Mouse (Mus musculus) spleen, postnatal 14 days (tissue): Measurements from ENCODE around the gene Usb1.

Experiments used
- DNase-seq, 2 experiments: peaks; one replicate each; pipeline ENCODE4 v3.0.0; 2021 to 2022; ENCODE audit warnings: low spot score in 2 of 2

Gene Usb1

GRCm38 (mm10) chr8:95335706-95336105 is 3.6 kb downstream of the Usb1 start:
- DNase-seq: no peak

- DNase-seq: no peak
Observed at GRCm38 (mm10) chr8:95336363-95336762, 4.3 kb downstream of the Usb1 start.

- no peak for DNase-seq
Observed at GRCm38 (mm10) chr8:95341721-95342120, 9.6 kb downstream of the Usb1 start.

GRCm38 (mm10) chr8:95344668-95345067 is 12.6 kb downstream of the Usb1 start:
- no peak for DNase-seq

GRCm38 (mm10) chr8:95346643-95347545 is 14.8 kb downstream of the Usb1 start:
- DNase-seq: peak in 1 of 2 experiments; percentile 42

GRCm38 (mm10) chr8:95348356-95348755 is 16.3 kb downstream of the Usb1 start:
- DNase-seq: no peak

GRCm38 (mm10) chr8:95348811-95349630 is 16.9 kb downstream of the Usb1 start:
- no peak for DNase-seq

GRCm38 (mm10) chr8:95351461-95351860 is 19.4 kb downstream of the Usb1 start:
- DNase-seq: no peak

- DNase-seq: no peak
Observed at GRCm38 (mm10) chr8:95352151-95352870, 20.2 kb downstream of the Usb1 start, which contains the start of gene Mmp15. Gene Mmp15, plus strand, starts transcription at chr8:95352268.

- no peak for DNase-seq
Observed at GRCm38 (mm10) chr8:95352871-95353866, 21.1 kb downstream of the Usb1 start.

GRCm38 (mm10) chr8:95354606-95355005 is 22.5 kb downstream of the Usb1 start:
- DNase-seq: no peak

GRCm38 (mm10) chr8:95358550-95359411 is 26.7 kb downstream of the Usb1 start:
- DNase-seq: no peak

GRCm38 (mm10) chr8:95360181-95361015 is 28.3 kb downstream of the Usb1 start:
- DNase-seq: no peak

GRCm38 (mm10) chr8:95361016-95361341 is 28.9 kb downstream of the Usb1 start:
- DNase-seq: no peak

GRCm38 (mm10) chr8:95362272-95362671 is 30.2 kb downstream of the Usb1 start:
- DNase-seq: no peak

- DNase-seq: no peak
Observed at GRCm38 (mm10) chr8:95363849-95364248, 31.8 kb downstream of the Usb1 start.

GRCm38 (mm10) chr8:95369581-95370326 is 37.7 kb downstream of the Usb1 start:
- DNase-seq: no peak

- DNase-seq: no peak
Observed at GRCm38 (mm10) chr8:95373389-95374002, 41.4 kb downstream of the Usb1 start.
